Mouse (Mus musculus): ENCODE measurements around the gene Hoxd9.

GRCm38 (mm10) chr2:74672481-74673362, 24.8 kb upstream of the Hoxd9 start:
- TF ChIP-seq CTCF (IDR thresholded peaks at IDR 0.05) (peak; percentile 75), POLR2A (IDR thresholded peaks at IDR 0.05; ENCODE audit: insufficient read depth, low read depth, low read length) (no peak)
